Mouse (Mus musculus) stomach, embryonic 14.5 days (tissue): ENCODE measurements around the gene Pts. TPM values are rescaled to one million over a fixed set of nuclear protein-coding genes. Genes with fewer than 3 reads are reported as not detected.

Experiments used
- ATAC-seq: fragments of 200-750 bp; cut with Nextera tagmentation; 2 replicates; pipeline ENCODE4 v1.8.0; 2017; ENCODE audit warnings: low read depth, moderate TSS enrichment; ENCODE audit not compliant: insufficient number of reproducible peaks, insufficient read depth, low FRiP score
- H3K27ac ChIP-seq: fragments of 300-500 bp; sonication (generic); 2 replicates; pipeline ENCODE4 v1.5.1; 2014; ENCODE audit warnings: mild to moderate bottlenecking, low read length, moderate library complexity, mixed read lengths
- H3K27me3 ChIP-seq: fragments of 300-500 bp; sonication (generic); 2 replicates; pipeline ENCODE4 v1.6.1; 2014; ENCODE audit warnings: low read length, control low read depth, mixed read lengths; ENCODE audit not compliant: control insufficient read depth, insufficient read depth
- H3K36me3 ChIP-seq: fragments of 300-500 bp; sonication (generic); 2 replicates; pipeline ENCODE4 v1.6.1; 2014; ENCODE audit warnings: mild to moderate bottlenecking, control low read depth, low read length, moderate library complexity, mixed read lengths; ENCODE audit not compliant: control insufficient read depth, insufficient read depth
- H3K4me1 ChIP-seq: fragments of 300-500 bp; sonication (generic); 2 replicates; pipeline ENCODE4 v1.6.1; 2014; ENCODE audit warnings: low read length, control low read depth, mixed read lengths; ENCODE audit not compliant: control insufficient read depth, insufficient read depth
- H3K4me2 ChIP-seq: fragments of 300-500 bp; sonication (generic); replicated peaks from 2 replicates; pipeline ENCODE4 v1.6.1; 2014; ENCODE audit warnings: low read depth, low read length, control low read depth
- H3K4me3 ChIP-seq: fragments of 300-500 bp; sonication (generic); 2 replicates; pipeline ENCODE4 v1.5.1; 2014; ENCODE audit warnings: low read depth, low read length, control low read depth
- H3K9ac ChIP-seq: fragments of 300-500 bp; sonication (generic); replicated peaks from 2 replicates; pipeline ENCODE4 v1.6.1; 2014; ENCODE audit warnings: low read depth, mild to moderate bottlenecking, control low read depth, low read length, moderate library complexity, mixed read lengths
- H3K9me3 ChIP-seq: fragments of 300-500 bp; sonication (generic); 2 replicates; pipeline ENCODE4 v1.6.1; 2016; ENCODE audit warnings: low read depth, low read length, control low read depth; ENCODE audit not compliant: control insufficient read depth
- WGBS: fragments of 180-500 bp; shearing (Covaris S2); extraction: QIAGEN DNeasy Blood & Tissue Kit; methylation state at CpG from one replicate; pipeline ENCODE4 v1.1.7; 2014; 5-methylcytosine and 5-hydroxymethylcytosine counted together
- polyA plus RNA-seq: library from polyadenylated mRNA; unstranded; fragments of >200 nt; fragmentation: Nextera tagmentation; extraction: Ambion mirVana; gene quantifications from 2 replicates; pipeline ENCODE4 v1.2.1, GENCODE M21; 2014

Pts gene
- polyA plus RNA-seq, 1 experiment from 2014 or later = 96.7 TPM

GRCm38 (mm10) chr9:50555094-50555446, 26.5 kb upstream of the Pts start, which contains the start of gene Bco2:
Gene Bco2 (minus strand): TSS chr9:50555181.
- Histone ChIP-seq H3K4me2 (no peak within 1 kb of the TSS), H3K9ac (no peak within 1 kb of the TSS), H3K4me3 (no peak within 1 kb of the TSS), H3K9me3 (no peaks in the 10 kb centered on the region), H3K27me3 (no peaks in the 10 kb centered on the region), H3K4me1 (no peaks in the 10 kb centered on the region), H3K27ac (no peak within 1 kb of the TSS), H3K36me3 (no peaks in the 10 kb centered on the region)
- no peak for ATAC-seq
- 29% methylated on average over 2 of the region's 2 CpGs for WGBS

DNA sequence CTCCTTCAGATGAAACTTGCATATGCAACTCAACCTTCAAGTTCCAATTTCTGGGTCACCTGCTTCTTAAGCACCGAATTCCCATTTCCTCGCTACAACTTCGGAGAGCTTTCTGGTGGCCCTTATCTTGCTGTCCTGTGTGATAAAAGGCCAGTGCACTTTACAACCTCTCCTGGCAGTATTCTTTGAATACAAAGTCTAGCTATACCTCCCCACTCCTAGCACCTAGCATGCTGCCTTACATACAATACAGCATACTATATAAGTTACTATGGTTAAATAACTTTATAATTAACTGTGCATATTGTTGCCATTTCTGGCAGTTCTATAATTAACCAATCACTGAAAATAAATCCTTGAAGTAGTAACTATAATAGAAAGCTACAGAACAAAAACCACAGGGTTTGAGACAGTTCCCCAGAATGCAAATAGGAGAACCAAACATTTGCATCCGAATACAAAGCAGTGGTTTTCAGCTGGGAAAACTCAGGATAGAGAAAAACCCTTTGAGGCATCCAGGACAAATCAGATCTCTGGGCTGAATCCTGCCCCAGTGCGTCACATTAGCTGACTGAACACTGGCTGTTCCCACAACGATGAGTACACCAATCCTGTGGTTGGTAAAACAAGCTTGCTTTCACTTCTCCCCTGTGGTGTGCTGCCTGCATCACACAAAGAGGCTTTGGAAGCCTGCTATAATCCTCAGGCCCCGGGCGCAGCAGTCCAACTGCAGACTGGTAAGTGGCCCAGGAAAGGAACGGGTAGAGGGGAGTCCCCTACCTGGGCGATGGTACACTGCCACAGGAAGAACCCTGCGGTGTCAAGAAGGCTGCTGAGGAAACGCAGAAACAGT, 25.9 kb upstream of the Pts start, which contains the start of gene Il18:
TSS of gene Il18 (plus strand) at position 587 of the 853 bp plus-strand sequence.
- Histone ChIP-seq H3K4me1 (no peaks in the 10 kb centered on the region), H3K27me3 (no peaks in the 10 kb centered on the region), H3K9me3 (no peaks in the 10 kb centered on the region), H3K9ac (no peak within 1 kb of the TSS), H3K27ac (no peak within 1 kb of the TSS), H3K36me3 (no peaks in the 10 kb centered on the region), H3K4me2 (no peak within 1 kb of the TSS), H3K4me3 (no peak within 1 kb of the TSS)
- no peak for ATAC-seq
- WGBS = 32% methylated on average over 12 of the region's 12 CpGs

DNA sequence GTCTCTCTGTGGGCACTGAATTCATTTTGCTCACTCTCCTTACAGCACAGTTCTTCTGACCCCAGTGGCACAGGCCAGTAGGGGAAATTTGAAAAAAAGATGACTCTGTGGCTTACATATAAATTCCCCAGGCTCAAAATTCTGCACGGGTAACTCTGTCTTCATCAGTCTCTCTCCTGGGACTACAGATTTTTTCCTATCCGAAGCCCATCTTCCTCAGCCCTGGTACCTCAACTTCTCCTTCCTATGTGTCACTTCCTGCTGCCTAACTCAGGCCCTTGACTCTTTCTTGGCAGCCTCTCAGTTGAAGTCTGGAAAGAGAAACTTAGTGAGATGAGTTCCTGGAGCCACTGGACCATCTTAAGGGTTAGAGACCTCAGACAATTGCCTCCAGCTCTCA, 25.0 kb upstream of the Pts start:
- no peak for ATAC-seq

DNA sequence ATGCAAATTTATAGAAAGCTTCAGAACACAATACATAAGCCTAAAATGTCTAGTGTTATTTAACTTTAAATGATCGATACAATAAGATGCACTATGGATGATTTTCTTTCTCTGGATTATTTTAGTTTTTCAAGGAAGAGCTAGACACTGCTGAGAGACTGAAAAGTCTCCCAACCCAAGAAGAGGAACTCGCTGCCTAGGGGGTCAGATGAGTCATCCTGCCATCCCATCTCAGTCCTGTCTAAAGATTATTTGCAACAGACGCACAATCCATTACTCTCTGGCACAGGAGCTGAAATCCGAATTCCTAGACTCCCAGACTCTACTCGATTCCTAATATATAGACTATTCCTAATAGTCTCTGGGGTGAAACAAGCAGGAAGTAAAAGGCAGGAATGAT, 23.7 kb upstream of the Pts start:
- no peaks in the 10 kb centered on the region for H3K4me1 ChIP-seq
- H3K36me3 ChIP-seq = no peaks in the 10 kb centered on the region
- H3K9me3 ChIP-seq = no peaks in the 10 kb centered on the region
- H3K4me3 ChIP-seq = no peak overlapping the region
- H3K27ac ChIP-seq = no peak overlapping the region
- H3K4me2 ChIP-seq = no peak overlapping the region
- no peak for ATAC-seq
- H3K27me3 ChIP-seq = no peaks in the 10 kb centered on the region
- 71% methylated on average over 5 of the region's 5 CpGs for WGBS
- H3K9ac ChIP-seq = no peak overlapping the region

More for the DNA sequence above, 25.0 kb upstream of the Pts start:
- Histone ChIP-seq H3K4me1 (no peaks in the 10 kb centered on the region), H3K9me3 (no peaks in the 10 kb centered on the region), H3K9ac (no peak overlapping the region), H3K36me3 (no peaks in the 10 kb centered on the region), H3K27me3 (no peaks in the 10 kb centered on the region), H3K4me2 (no peak overlapping the region), H3K27ac (no peak overlapping the region), H3K4me3 (no peak overlapping the region)
- WGBS = 82% methylated on average over 2 of the region's 2 CpGs

GRCm38 (mm10) chr9:50548936-50549335, 20.4 kb upstream of the Pts start:
- no peak for ATAC-seq

GRCm38 (mm10) chr9:50547859-50548478, 19.4 kb upstream of the Pts start:
- ATAC-seq = no peak
- no peak overlapping the region for H3K27ac ChIP-seq
- no peak overlapping the region for H3K4me3 ChIP-seq
- no peak overlapping the region for H3K9ac ChIP-seq
- no peaks in the 10 kb centered on the region for H3K36me3 ChIP-seq
- H3K27me3 ChIP-seq = no peaks in the 10 kb centered on the region
- no peak overlapping the region for H3K4me2 ChIP-seq
- no peaks in the 10 kb centered on the region for H3K4me1 ChIP-seq
- whole genome bisulfite sequencing = 50% methylated on average over 5 of the region's 5 CpGs
- no peaks in the 10 kb centered on the region for H3K9me3 ChIP-seq

More at GRCm38 (mm10) chr9:50548936-50549335, 20.4 kb upstream of the Pts start:
- WGBS = 73% methylated on average over 4 of the region's 4 CpGs
- Histone ChIP-seq H3K9me3 (no peaks in the 10 kb centered on the region), H3K4me3 (no peak overlapping the region), H3K9ac (no peak overlapping the region), H3K27ac (no peak overlapping the region), H3K27me3 (no peaks in the 10 kb centered on the region), H3K4me2 (no peak overlapping the region), H3K36me3 (no peaks in the 10 kb centered on the region), H3K4me1 (no peaks in the 10 kb centered on the region)

DNA sequence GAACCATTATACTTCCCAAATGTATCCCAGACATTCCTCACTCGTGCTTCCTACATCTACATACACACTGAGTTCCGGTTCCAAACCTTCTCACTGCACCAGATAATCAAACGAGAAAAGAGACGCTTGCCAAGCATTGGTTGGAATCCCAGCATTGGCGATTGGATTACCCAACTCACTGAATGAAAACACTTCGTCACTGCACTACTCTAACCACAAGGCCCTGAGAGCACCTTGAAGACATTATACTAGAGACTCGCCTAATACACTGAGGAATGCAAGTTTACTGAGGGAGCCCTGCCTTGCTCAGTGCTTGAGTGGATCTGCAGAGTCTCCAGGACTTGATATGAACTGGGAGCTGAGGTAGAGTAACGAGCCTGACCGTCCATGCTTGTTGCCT, 13.9 kb upstream of the Pts start:
- H3K36me3 ChIP-seq = no peaks in the 10 kb centered on the region

DNA sequence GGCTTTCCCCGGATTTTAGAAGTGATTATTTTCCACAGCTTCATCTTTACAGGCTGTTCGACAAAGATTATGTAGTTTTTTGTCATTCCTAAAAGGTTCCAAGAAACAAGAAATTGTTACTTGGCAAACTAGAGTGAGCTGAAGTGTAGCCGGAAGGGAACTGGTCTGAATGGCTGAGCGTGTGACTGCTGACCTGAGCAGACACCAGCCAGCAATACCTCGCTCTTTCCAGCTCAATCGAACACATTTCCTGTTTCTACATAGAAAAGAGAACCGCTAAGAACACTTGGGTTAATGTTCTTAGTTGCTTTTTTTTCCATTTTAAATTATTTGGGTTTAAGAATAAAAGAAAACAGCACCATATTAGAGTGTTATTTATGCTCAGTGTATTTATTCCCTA, 11.6 kb upstream of the Pts start:
- Histone ChIP-seq H3K4me1 (no peaks in the 10 kb centered on the region), H3K36me3 (no peaks in the 10 kb centered on the region), H3K9me3 (no peaks in the 10 kb centered on the region), H3K27me3 (no peaks in the 10 kb centered on the region), H3K9ac (no peak overlapping the region), H3K4me2 (no peak overlapping the region), H3K27ac (no peak overlapping the region), H3K4me3 (no peak overlapping the region)
- 59% methylated on average over 7 of the region's 7 CpGs for WGBS
- no peak for ATAC-seq

More for the DNA sequence above, 13.9 kb upstream of the Pts start:
- Histone ChIP-seq H3K9ac (no peak overlapping the region), H3K27ac (no peak overlapping the region), H3K4me3 (no peak overlapping the region), H3K4me1 (no peaks in the 10 kb centered on the region), H3K9me3 (no peaks in the 10 kb centered on the region), H3K4me2 (no peak overlapping the region), H3K27me3 (no peaks in the 10 kb centered on the region)
- no peak for ATAC-seq
- 78% methylated on average over 9 of the region's 9 CpGs for WGBS
